Mouse (Mus musculus): ENCODE results near the gene Rtn4rl1.

DNA sequence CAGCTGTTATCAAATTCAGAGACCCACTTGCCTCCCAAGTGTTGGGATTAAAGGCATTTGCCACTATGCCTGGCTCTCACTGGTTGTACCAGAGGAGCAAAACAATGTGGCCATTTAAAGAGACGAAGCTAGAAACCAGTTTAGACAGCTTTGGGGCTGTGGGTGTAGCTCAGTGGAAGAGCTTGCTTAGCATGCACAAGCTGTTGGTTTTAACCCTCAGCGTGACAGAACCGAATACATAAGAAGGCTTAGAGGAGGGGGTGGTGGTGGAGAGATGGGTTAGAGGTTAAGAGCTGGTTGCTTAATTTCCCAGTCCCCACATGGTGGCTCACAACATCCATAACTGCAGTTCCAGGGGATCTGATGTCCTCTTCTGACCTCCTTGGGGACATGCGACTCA is 115.1 kb downstream of the Rtn4rl1 start:
- no peak for TF ChIP-seq CTCF (IDR thresholded peaks at IDR 0.05; ENCODE audit: control insufficient read depth, insufficient read depth, insufficient read length)
- TF ChIP-seq USF1 (IDR thresholded peaks at IDR 0.05; ENCODE audit: low read depth), result no peak
- no peak for TF ChIP-seq CEBPB (IDR thresholded peaks at IDR 0.05; ENCODE audit: low read depth)
- TF ChIP-seq MYOD1 (IDR thresholded peaks at IDR 0.05; ENCODE audit: control insufficient read depth, insufficient read length, low read depth), result no peak

Measured in C2C12 (cell line).